Mouse (Mus musculus) MEL (cell line): Measurements from ENCODE around the gene Rnf5.

Experiments
- BHLHE40 ChIP-seq: IDR thresholded peaks from 2 replicates; pipeline ENCODE4 v1.6.1; 2012; ENCODE audit warnings: low read depth, mild to moderate bottlenecking, inconsistent platforms, low read length, improper control_type of control experiment, borderline replicate concordance
- CTCF ChIP-seq, 3 experiments: IDR thresholded peaks in 2 of 3; conservative IDR thresholded peaks in 1 of 3; 2 replicates each; pipeline ENCODE4 v1.5.1; 2011 to 2012; ENCODE audit warnings: low read length in 3 of 3, low read depth in 2 of 3, mild to moderate bottlenecking in 2 of 3, improper control_type of control experiment in 1 of 3, inconsistent platforms in 1 of 3, mixed read lengths in 1 of 3, moderate library complexity in 1 of 3; ENCODE audit not compliant: control insufficient read depth in 1 of 3, insufficient read depth in 1 of 3, poor library complexity in 1 of 3, severe bottlenecking in 1 of 3
- ELF1 ChIP-seq: IDR thresholded peaks from 2 replicates; pipeline ENCODE4 v1.6.1; 2014; ENCODE audit warnings: low read depth, mild to moderate bottlenecking, inconsistent platforms, low read length, improper control_type of control experiment, moderate library complexity
- MAFK ChIP-seq: IDR thresholded peaks from 2 replicates; pipeline ENCODE4 v1.6.1; 2011; ENCODE audit warnings: low read depth, mild to moderate bottlenecking, low read length, improper control_type of control experiment, borderline replicate concordance
- POLR2A ChIP-seq, 2 experiments: IDR thresholded peaks; 2 replicates each; pipeline ENCODE4 v1.6.1; 2011 to 2012; ENCODE audit warnings: low read length in 2 of 2, mild to moderate bottlenecking in 2 of 2, control low read depth in 1 of 2, improper control_type of control experiment in 1 of 2, low read depth in 1 of 2, moderate library complexity in 1 of 2; ENCODE audit not compliant: control insufficient read depth in 1 of 2, insufficient read depth in 1 of 2, poor library complexity in 1 of 2
- POLR2AphosphoS5 ChIP-seq: IDR thresholded peaks from 2 replicates; pipeline ENCODE4 v1.6.1; 2012; ENCODE audit warnings: low read depth, borderline replicate concordance, mild to moderate bottlenecking, inconsistent platforms, low read length, moderate library complexity, mixed read lengths
- RCOR1 ChIP-seq: IDR thresholded peaks from 2 replicates; pipeline ENCODE4 v1.6.1; 2012; ENCODE audit warnings: low read depth, mild to moderate bottlenecking, inconsistent platforms, low read length, improper control_type of control experiment
- USF1 ChIP-seq: IDR thresholded peaks from 2 replicates; pipeline ENCODE4 v1.6.1; 2014; ENCODE audit warnings: low read depth, mild to moderate bottlenecking, inconsistent platforms, low read length, improper control_type of control experiment, moderate library complexity
- ZKSCAN1 ChIP-seq: IDR thresholded peaks from 2 replicates; pipeline ENCODE4 v1.6.1; 2012; ENCODE audit warnings: low read depth, mild to moderate bottlenecking, inconsistent platforms, low read length, improper control_type of control experiment, moderate library complexity

DNA sequence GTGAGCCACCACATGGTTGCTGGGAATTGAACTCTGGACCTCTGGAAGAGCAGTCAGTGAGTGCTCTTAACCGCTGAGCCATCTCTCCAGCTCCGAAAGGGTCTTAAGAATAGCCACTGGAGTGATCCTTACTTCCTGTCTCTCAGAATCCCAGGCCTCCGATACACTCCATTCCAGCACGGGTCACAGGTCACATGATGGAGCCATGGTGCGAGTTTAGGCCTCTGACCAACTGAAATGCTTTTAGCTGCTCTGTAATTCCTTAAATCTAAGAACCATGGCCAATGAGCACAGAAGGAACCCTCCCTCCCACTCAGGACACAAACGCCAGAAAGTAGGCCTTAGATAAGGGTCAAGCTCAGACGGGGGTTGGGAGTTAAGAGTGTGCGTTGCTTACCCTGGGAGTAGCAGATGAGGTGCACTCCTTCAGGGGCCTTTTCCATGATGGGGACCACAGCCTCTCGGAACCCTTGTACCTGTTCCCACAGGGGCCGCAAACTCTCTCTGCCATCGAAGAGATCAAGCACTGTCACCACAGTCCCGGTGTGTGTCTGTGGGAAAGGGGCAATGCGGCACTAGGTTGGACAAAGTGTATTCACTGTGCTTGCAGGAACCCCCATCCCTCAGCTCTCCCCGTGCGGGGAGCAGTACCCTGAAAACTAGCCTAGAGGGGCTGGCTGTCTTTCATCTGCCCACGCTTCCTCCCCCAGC lies 22.7 kb upstream of the Rnf5 start:
- no peak for TF ChIP-seq ELF1
- no peak; a peak in 1 of 6 replicates for TF ChIP-seq CTCF (IDR thresholded peaks at IDR 0.05 in 2 of 3, conservative IDR thresholded peaks at IDR 0.05 in 1 of 3; ENCODE audit: control insufficient read depth in 1 of 3, insufficient read depth in 1 of 3, low read depth in 2 of 3, low read length in 3 of 3, poor library complexity in 1 of 3, severe bottlenecking in 1 of 3)
- TF ChIP-seq BHLHE40 = no peak
- TF ChIP-seq RCOR1 = no peak
- TF ChIP-seq ZKSCAN1 = no peak
- TF ChIP-seq POLR2AphosphoS5 = no peak
- TF ChIP-seq POLR2A (IDR thresholded peaks at IDR 0.05; ENCODE audit: control insufficient read depth in 1 of 2, insufficient read depth in 1 of 2, low read depth in 1 of 2, low read length in 2 of 2, poor library complexity in 1 of 2) = no peak
- TF ChIP-seq MAFK = no peak
- TF ChIP-seq USF1 = no peak
